Mouse (Mus musculus) lung, embryonic 15.5 days (tissue): ENCODE results near the gene Enpp7. TPM values are rescaled to one million over a fixed set of nuclear protein-coding genes. Genes with fewer than 3 reads are reported as not detected.
A peak's percentile ranks its signal among the peaks of the same experiment; 100 is the strongest.

ENCODE experiments used
- ATAC-seq: fragments of 200-750 bp; cut with Nextera tagmentation; 2 replicates; pipeline ENCODE4 v1.8.0; 2017; ENCODE audit warnings: moderate number of reproducible peaks, borderline replicate concordance; ENCODE audit not compliant: low FRiP score, low TSS enrichment; ENCODE audit errors: extremely low read depth
- H3K27ac ChIP-seq: fragments of 300-500 bp; sonication (generic); 2 replicates; pipeline ENCODE4 v1.5.1; 2015; ENCODE audit warnings: moderate library complexity, mild to moderate bottlenecking, inconsistent platforms
- H3K27me3 ChIP-seq: fragments of 300-500 bp; sonication (generic); 2 replicates; pipeline ENCODE4 v1.6.1; 2015; ENCODE audit warnings: inconsistent platforms
- H3K36me3 ChIP-seq: fragments of 300-500 bp; sonication (generic); 2 replicates; pipeline ENCODE4 v1.6.1; 2015; ENCODE audit warnings: inconsistent platforms
- H3K4me1 ChIP-seq: fragments of 300-500 bp; sonication (generic); 2 replicates; pipeline ENCODE4 v1.6.1; 2015; ENCODE audit warnings: inconsistent platforms
- H3K4me2 ChIP-seq: fragments of 300-500 bp; sonication (generic); 2 replicates; pipeline ENCODE4 v1.6.1; 2015; ENCODE audit warnings: inconsistent platforms, mild to moderate bottlenecking, moderate library complexity
- H3K4me3 ChIP-seq: fragments of 300-500 bp; sonication (generic); 2 replicates; pipeline ENCODE4 v1.5.1; 2015; ENCODE audit warnings: mild to moderate bottlenecking, inconsistent platforms
- H3K9ac ChIP-seq: fragments of 300-500 bp; sonication (generic); 2 replicates; pipeline ENCODE4 v1.6.1; 2015; ENCODE audit warnings: inconsistent platforms
- H3K9me3 ChIP-seq: fragments of 300-500 bp; sonication (generic); 2 replicates; pipeline ENCODE4 v1.6.1; 2016; ENCODE audit warnings: inconsistent platforms
- WGBS: fragments of 180-500 bp; shearing (Covaris S2); methylation state at CpG from one replicate; pipeline ENCODE4 v1.1.7; 2015; 5-methylcytosine and 5-hydroxymethylcytosine counted together
- polyA plus RNA-seq: library from polyadenylated mRNA; unstranded; fragments of >200 nt; fragmentation: Nextera tagmentation; extraction: Ambion mirVana; gene quantifications from 2 replicates; pipeline ENCODE4 v1.2.1, GENCODE M21; 2015

Enpp7 gene
- polyA plus RNA-seq, 1 experiment from 2014 or later = not detected

GRCm38 (mm10) chr11:119036934-119037779, 49.2 kb downstream of the Enpp7 start:
- H3K27ac ChIP-seq = no peak overlapping the region
- H3K27me3 ChIP-seq = peaks cover 73% of the 10 kb centered on the region
- peaks cover 9% of the 10 kb centered on the region for H3K36me3 ChIP-seq
- peak overlapping the region; percentile 35 for H3K9ac ChIP-seq
- no peaks in the 10 kb centered on the region for H3K9me3 ChIP-seq
- H3K4me2 ChIP-seq = peak overlapping the region; percentile 77
- no peak for ATAC-seq
- WGBS = 2% methylated on average over 57 of the region's 57 CpGs
- H3K4me1 ChIP-seq = peaks cover 60% of the 10 kb centered on the region
- peak overlapping the region; percentile 39 for H3K4me3 ChIP-seq

- H3K4me3 ChIP-seq = peak overlapping the region; percentile 39
- H3K9ac ChIP-seq = peak overlapping the region; percentile 35; the same call in 1 of the 2 replicates
- ATAC-seq = no peak
- H3K4me1 ChIP-seq = peaks cover 67% of the 10 kb centered on the region
- WGBS = 15% methylated on average over 18 of the region's 18 CpGs
- peaks cover 9% of the 10 kb centered on the region for H3K36me3 ChIP-seq
- H3K9me3 ChIP-seq = no peaks in the 10 kb centered on the region
- H3K4me2 ChIP-seq = peak overlapping the region; percentile 77
- H3K27ac ChIP-seq = no peak overlapping the region
- H3K27me3 ChIP-seq = peaks cover 80% of the 10 kb centered on the region
Measured at GRCm38 (mm10) chr11:119037780-119038401, 49.9 kb downstream of the Enpp7 start.

- H3K4me2 ChIP-seq = peak overlapping the region; percentile 87; the same call in 1 of the 2 replicates
- H3K27me3 ChIP-seq = peaks cover 82% of the 10 kb centered on the region
- H3K9ac ChIP-seq = no peak overlapping the region
- no peak for ATAC-seq
- 67% methylated on average over 22 of the region's 22 CpGs for WGBS
- no peaks in the 10 kb centered on the region for H3K9me3 ChIP-seq
- no peak overlapping the region for H3K27ac ChIP-seq
- H3K36me3 ChIP-seq = peaks cover 9% of the 10 kb centered on the region
- no peak overlapping the region for H3K4me3 ChIP-seq
- peaks cover 67% of the 10 kb centered on the region for H3K4me1 ChIP-seq
Measured at GRCm38 (mm10) chr11:119038744-119039484, 50.9 kb downstream of the Enpp7 start.

- Histone ChIP-seq H3K4me2 (peak overlapping the region; percentile 87), H3K4me3 (peak overlapping the region; percentile 81), H3K36me3 (peaks cover 9% of the 10 kb centered on the region), H3K9me3 (no peaks in the 10 kb centered on the region), H3K27me3 (peaks cover 82% of the 10 kb centered on the region), H3K27ac (peak overlapping the region; percentile 81; the same call in 1 of the 2 replicates), H3K9ac (peak overlapping the region; percentile 84), H3K4me1 (peaks cover 66% of the 10 kb centered on the region)
- ATAC-seq = no peak
- WGBS = 13% methylated on average over 21 of the region's 21 CpGs
Measured at GRCm38 (mm10) chr11:119039732-119040512, 51.9 kb downstream of the Enpp7 start.

GRCm38 (mm10) chr11:119040600-119041324, 52.8 kb downstream of the Enpp7 start, which contains the start of gene Cbx8:
Gene Cbx8 (minus strand): TSS chr11:119040969.
- H3K36me3 ChIP-seq = peaks cover 9% of the 10 kb centered on the region
- H3K4me3 ChIP-seq = peak within 1 kb of the TSS; percentile 81
- peaks cover 82% of the 10 kb centered on the region for H3K27me3 ChIP-seq
- WGBS = under 1% methylated on average over 62 of the region's 63 CpGs
- H3K4me2 ChIP-seq = peak within 1 kb of the TSS; percentile 99
- peaks cover 62% of the 10 kb centered on the region for H3K4me1 ChIP-seq
- ATAC-seq = peak; percentile 92
- peak within 1 kb of the TSS; percentile 84 for H3K9ac ChIP-seq
- peak within 1 kb of the TSS; percentile 81 for H3K27ac ChIP-seq
- H3K9me3 ChIP-seq = no peaks in the 10 kb centered on the region

GRCm38 (mm10) chr11:119041325-119041716, 53.3 kb downstream of the Enpp7 start:
- peak overlapping the region; percentile 55 for H3K9ac ChIP-seq

GRCm38 (mm10) chr11:119041750-119042465, 53.9 kb downstream of the Enpp7 start:
- H3K4me1 ChIP-seq = peaks cover 68% of the 10 kb centered on the region
- WGBS = under 1% methylated on average over 31 of the region's 31 CpGs
- H3K36me3 ChIP-seq = peaks cover 9% of the 10 kb centered on the region
- peaks cover 82% of the 10 kb centered on the region for H3K27me3 ChIP-seq
- H3K27ac ChIP-seq = no peak overlapping the region
- H3K9ac ChIP-seq = peak overlapping the region; percentile 55; the same call in 1 of the 2 replicates
- ATAC-seq = no peak
- no peaks in the 10 kb centered on the region for H3K9me3 ChIP-seq
- peak overlapping the region; percentile 99 for H3K4me2 ChIP-seq
- H3K4me3 ChIP-seq = peak overlapping the region; percentile 81

More at GRCm38 (mm10) chr11:119041325-119041716, 53.3 kb downstream of the Enpp7 start:
- under 1% methylated on average over 31 of the region's 31 CpGs for WGBS
- Histone ChIP-seq H3K4me3 (peak overlapping the region; percentile 81), H3K36me3 (peaks cover 9% of the 10 kb centered on the region), H3K4me2 (peak overlapping the region; percentile 99), H3K4me1 (peaks cover 65% of the 10 kb centered on the region), H3K27me3 (peaks cover 82% of the 10 kb centered on the region), H3K9me3 (no peaks in the 10 kb centered on the region), H3K27ac (no peak overlapping the region)
- ATAC-seq = no peak; the same call in 1 of the 2 replicates

Other genes starting within 250 kb of the Enpp7 start
- 0.20 and 0.29 TPM in 2 replicates for gene Rbfox3, start 76.6 kb upstream of the Enpp7 start, polyA plus RNA-seq
- gene Cbx2, start 34.8 kb downstream of the Enpp7 start, polyA plus RNA-seq = 36.7 and 38.3 TPM in 2 replicates
- 9.4 and 11.3 TPM in 2 replicates for gene Cbx8, start 52.8 kb downstream of the Enpp7 start, polyA plus RNA-seq
- gene Cbx4, start 98.0 kb downstream of the Enpp7 start, polyA plus RNA-seq = 13.3 and 14.1 TPM in 2 replicates
- gene Tbc1d16, start 240.3 kb downstream of the Enpp7 start, polyA plus RNA-seq = 19.9 and 20.9 TPM in 2 replicates
- 4.9 and 5.7 TPM in 2 replicates for gene Ccdc40, start 240.4 kb downstream of the Enpp7 start, polyA plus RNA-seq